Mouse (Mus musculus) testis, adult 2 months (tissue): ENCODE results near the gene Faap20. TPM values are rescaled to one million over a fixed set of nuclear protein-coding genes. Genes with fewer than 3 reads are reported as not detected.

Experiments
- H3K27ac ChIP-seq: fragments of 200-500 bp; 2 replicates; pipeline ENCODE4 v1.5.1; 2012; ENCODE audit warnings: low read depth, low read length; ENCODE audit not compliant: control insufficient read depth, insufficient read depth
- H3K27me3 ChIP-seq: fragments of 200-500 bp; 2 replicates; pipeline ENCODE4 v1.6.1; 2012; ENCODE audit warnings: mild to moderate bottlenecking, low read length, moderate library complexity; ENCODE audit not compliant: control insufficient read depth, insufficient read depth
- H3K36me3 ChIP-seq: fragments of 200-500 bp; 2 replicates; pipeline ENCODE4 v1.6.1; 2012; ENCODE audit warnings: mild to moderate bottlenecking, low read length; ENCODE audit not compliant: control insufficient read depth, insufficient read depth
- H3K4me1 ChIP-seq: fragments of 200-500 bp; 2 replicates; pipeline ENCODE4 v1.6.1; 2012; ENCODE audit warnings: low read length; ENCODE audit not compliant: control insufficient read depth, insufficient read depth
- H3K4me3 ChIP-seq: fragments of 200-500 bp; 2 replicates; pipeline ENCODE4 v1.5.1; 2012; ENCODE audit warnings: low read depth, mild to moderate bottlenecking, low read length, moderate library complexity, mixed read lengths; ENCODE audit not compliant: control insufficient read depth
- CTCF ChIP-seq: fragments of 200-500 bp; IDR thresholded peaks from 2 replicates; pipeline ENCODE4 v1.5.1; 2012; ENCODE audit warnings: low read depth, mild to moderate bottlenecking, inconsistent platforms, low read length, moderate library complexity; ENCODE audit not compliant: control insufficient read depth, insufficient read depth, insufficient replicate concordance
- POLR2A ChIP-seq: fragments of 200-500 bp; IDR thresholded peaks from 2 replicates; pipeline ENCODE4 v1.6.1; 2012; ENCODE audit warnings: low read depth, mild to moderate bottlenecking, inconsistent platforms, low read length, moderate library complexity; ENCODE audit not compliant: control insufficient read depth
- polyA plus RNA-seq: library from polyadenylated mRNA; depleted of rRNA; stranded (reverse); fragments of >200 nt; gene quantifications from 2 replicates; pipeline ENCODE4 v1.2.3, GENCODE M21; 2012

Gene Faap20
- polyA plus RNA-seq, 1 experiment = 12.4 TPM

DNA sequence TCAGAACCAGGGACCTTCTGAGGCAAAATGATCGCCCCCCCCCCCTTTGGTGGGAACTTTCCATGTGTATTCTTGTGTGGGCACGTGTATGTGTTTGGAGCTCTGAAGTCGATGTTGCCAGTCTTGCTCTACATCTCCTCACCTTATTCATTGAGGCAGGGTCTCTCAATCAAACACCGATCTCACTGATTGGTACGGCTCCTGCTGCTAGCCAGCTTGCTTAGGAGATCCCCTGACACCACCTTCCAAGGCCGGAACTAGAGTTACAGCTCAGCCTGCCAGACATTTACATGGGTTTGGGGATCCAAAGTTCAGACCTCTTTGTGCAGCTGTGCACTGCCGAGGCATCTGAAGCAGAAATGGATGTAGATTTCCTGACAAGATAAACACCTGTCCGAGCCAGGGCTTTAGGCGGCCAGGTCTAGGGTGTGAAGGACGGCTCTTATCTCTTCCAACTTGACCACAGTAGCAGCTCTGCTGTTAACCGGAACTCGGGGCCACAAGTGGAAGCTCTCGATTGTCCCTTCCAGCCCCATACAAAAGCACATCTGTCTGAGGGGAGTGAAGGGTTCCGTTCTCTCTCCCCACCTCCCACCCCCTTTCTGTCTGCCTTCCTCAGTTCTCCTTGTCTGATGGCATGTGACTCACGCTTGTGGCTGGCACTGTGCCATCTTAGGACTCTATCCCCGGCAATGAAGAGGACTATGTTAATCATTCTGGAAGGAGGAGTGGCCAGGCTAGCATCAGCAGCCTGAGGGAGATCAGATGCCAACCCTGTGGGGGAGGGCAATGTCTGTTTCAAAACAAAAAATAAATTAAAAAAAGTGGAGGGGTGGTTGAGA, 30.5 kb downstream of the Faap20 start:
- H3K27me3 ChIP-seq = no peaks in the 10 kb centered on the region
- H3K27ac ChIP-seq = no peak overlapping the region
- no peaks in the 10 kb centered on the region for H3K36me3 ChIP-seq
- peaks cover 2% of the 10 kb centered on the region; the same call in 1 of the 2 replicates for H3K4me1 ChIP-seq
- H3K4me3 ChIP-seq = no peak overlapping the region
- TF ChIP-seq CTCF = no peak
- TF ChIP-seq POLR2A = no peak

DNA sequence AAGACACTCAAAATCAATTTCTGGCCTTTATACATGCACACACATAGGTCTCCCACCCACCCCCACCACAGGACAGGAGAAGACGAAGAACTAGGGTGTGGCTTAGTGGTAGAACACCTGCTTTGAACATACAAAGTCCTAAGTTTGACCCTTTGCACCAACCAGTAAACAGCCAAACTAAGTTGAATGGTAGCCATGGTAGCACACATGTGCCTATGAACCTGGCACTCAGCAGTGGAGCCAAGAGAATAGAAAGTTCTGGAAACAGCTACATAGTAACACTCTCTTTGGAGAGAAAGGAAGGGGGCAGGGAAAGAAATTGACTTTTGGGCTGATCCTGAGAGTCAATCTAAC, 31.1 kb downstream of the Faap20 start:
- H3K4me1 ChIP-seq = peaks cover 2% of the 10 kb centered on the region; the same call in 1 of the 2 replicates
- H3K36me3 ChIP-seq = no peaks in the 10 kb centered on the region
- no peaks in the 10 kb centered on the region for H3K27me3 ChIP-seq
- H3K4me3 ChIP-seq = no peak overlapping the region
- TF ChIP-seq POLR2A (no peak), CTCF (no peak)
- no peak overlapping the region for H3K27ac ChIP-seq

DNA sequence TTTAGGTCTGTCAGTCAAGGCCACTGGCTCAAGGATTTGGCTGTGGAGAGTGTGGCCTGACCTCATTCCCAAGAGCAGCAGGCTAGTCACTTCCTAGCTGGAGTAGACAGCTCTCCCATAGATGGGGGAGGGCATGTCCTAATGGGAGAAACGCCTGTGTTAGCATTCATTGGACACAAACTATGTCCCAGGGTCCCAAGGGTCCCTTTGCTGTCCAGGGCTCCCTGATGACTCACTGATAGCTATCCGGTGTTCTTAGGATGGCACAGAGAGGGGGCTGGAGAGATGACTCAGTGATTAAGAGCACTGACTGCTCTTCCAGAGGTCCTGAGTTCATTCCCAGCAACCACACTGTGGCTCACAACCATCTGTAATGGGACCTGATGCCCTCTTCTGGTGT, 31.6 kb downstream of the Faap20 start:
- Histone ChIP-seq H3K4me3 (no peak overlapping the region), H3K27me3 (no peaks in the 10 kb centered on the region), H3K36me3 (no peaks in the 10 kb centered on the region), H3K4me1 (peaks cover 2% of the 10 kb centered on the region; the same call in 1 of the 2 replicates), H3K27ac (no peak overlapping the region; the same call in 1 of the 2 replicates)
- no peak for TF ChIP-seq POLR2A
- no peak for TF ChIP-seq CTCF

DNA sequence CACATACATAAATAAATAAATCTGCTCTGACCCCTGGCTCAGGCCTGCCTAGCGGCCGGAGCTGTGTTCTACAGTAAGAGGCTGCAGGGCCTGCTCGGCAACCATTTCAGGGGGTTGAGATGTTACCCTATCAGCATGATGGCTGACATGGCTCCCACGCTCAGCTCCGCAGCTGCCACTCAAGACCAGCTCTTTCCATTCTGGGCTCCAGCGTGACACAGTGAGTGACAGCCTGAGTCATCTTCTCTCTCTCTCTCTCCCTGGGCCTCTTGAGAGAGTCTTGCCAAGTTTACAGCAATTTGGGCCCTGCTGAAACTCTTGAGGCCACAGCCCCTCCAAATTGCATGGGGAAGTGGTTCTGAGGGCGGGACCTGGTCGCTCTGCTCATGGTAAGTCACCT, 32.0 kb downstream of the Faap20 start:
- no peaks in the 10 kb centered on the region for H3K36me3 ChIP-seq
- H3K4me1 ChIP-seq = peaks cover 2% of the 10 kb centered on the region; the same call in 1 of the 2 replicates
- no peak overlapping the region for H3K4me3 ChIP-seq
- no peak for TF ChIP-seq CTCF
- no peak for TF ChIP-seq POLR2A
- H3K27me3 ChIP-seq = no peaks in the 10 kb centered on the region
- H3K27ac ChIP-seq = no peak overlapping the region

DNA sequence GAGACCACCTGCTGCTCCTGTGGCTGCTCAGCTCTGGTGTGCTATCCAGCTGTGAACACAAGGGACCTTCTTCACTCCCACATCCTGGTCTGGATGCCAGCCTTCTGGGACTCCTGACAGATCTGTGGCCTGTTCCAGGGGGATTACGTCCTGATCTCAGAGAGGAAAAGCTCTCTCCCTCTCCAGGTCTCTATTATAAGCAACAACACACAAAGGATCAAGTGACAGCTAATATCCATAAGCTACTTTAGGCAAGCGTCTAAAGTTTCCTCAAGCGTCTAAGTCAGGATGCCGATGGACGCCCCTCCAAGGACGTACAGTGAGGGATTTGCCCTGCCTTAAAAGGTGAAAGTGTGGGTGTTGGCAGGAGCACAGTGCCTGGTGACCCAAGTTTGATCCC, 32.6 kb downstream of the Faap20 start:
- H3K4me1 ChIP-seq = peaks cover 2% of the 10 kb centered on the region; the same call in 1 of the 2 replicates
- no peak overlapping the region for H3K27ac ChIP-seq
- H3K27me3 ChIP-seq = no peaks in the 10 kb centered on the region
- TF ChIP-seq POLR2A (no peak), CTCF (no peak)
- H3K36me3 ChIP-seq = no peaks in the 10 kb centered on the region
- H3K4me3 ChIP-seq = no peak overlapping the region

DNA sequence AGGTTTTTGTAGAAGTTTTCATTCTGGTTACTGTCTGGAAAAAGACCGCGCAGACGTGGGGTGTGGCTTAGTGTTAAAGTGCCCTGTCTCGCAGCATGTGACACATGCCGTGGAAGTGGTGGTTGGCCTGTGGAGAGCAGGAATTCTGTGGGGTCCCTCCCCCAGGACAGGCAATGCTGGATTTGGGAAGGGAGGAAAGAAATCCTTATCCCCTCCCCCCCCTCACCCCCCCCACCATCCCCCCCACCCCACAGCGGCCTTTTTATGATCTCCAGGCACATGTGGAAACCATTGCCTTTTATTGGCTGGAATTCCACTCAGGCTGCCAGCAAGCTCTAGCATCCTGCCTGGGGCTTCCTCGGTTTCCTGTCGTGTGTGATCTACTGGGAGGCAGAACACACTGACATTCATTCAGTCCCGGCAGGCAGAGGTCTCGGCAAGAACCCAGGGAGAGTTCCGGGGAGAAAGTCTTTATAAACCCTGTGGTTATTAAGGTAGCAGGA, 33.5 kb downstream of the Faap20 start:
- H3K27me3 ChIP-seq = no peaks in the 10 kb centered on the region
- H3K4me1 ChIP-seq = peaks cover 2% of the 10 kb centered on the region; the same call in 1 of the 2 replicates
- no peak overlapping the region for H3K4me3 ChIP-seq
- no peaks in the 10 kb centered on the region for H3K36me3 ChIP-seq
- H3K27ac ChIP-seq = peak overlapping the region; percentile 46; the same call in 1 of the 2 replicates
- no peak for TF ChIP-seq CTCF
- TF ChIP-seq POLR2A = no peak

DNA sequence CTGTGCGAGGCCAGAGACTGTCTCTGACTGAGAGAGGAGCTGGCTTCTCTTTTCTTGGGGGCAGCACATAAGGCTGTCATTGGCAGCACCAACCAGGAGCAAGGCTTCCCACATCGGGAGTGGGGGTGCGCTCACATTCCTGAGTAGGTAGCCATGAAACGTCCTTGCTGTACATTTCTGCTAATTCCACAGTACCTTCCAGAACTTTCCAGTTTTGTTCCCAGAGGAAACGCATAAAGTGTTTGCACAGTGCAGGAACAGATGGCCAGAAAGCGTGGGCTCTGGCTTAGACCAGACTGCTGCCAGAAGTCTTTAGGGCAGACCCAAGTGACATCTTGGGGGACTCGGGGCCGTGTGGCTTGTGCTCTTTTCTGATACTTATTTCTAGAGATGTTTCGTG, 34.0 kb downstream of the Faap20 start:
- H3K4me1 ChIP-seq = peaks cover 2% of the 10 kb centered on the region; the same call in 1 of the 2 replicates
- peak overlapping the region; percentile 46 for H3K27ac ChIP-seq

More for the DNA sequence above, 34.0 kb downstream of the Faap20 start:
- H3K27me3 ChIP-seq = no peaks in the 10 kb centered on the region
- no peak for TF ChIP-seq CTCF
- no peak for TF ChIP-seq POLR2A
- H3K36me3 ChIP-seq = no peaks in the 10 kb centered on the region
- no peak overlapping the region for H3K4me3 ChIP-seq
